Mouse (Mus musculus) cerebellum, postnatal 14 days (tissue): ENCODE measurements around the gene Gtpbp3.

Source experiments
- DNase-seq, 2 experiments: peaks; one replicate each; pipeline ENCODE4 v3.0.0; 2021; ENCODE audit warnings: mixed read lengths in 2 of 2

Gene Gtpbp3

DNA sequence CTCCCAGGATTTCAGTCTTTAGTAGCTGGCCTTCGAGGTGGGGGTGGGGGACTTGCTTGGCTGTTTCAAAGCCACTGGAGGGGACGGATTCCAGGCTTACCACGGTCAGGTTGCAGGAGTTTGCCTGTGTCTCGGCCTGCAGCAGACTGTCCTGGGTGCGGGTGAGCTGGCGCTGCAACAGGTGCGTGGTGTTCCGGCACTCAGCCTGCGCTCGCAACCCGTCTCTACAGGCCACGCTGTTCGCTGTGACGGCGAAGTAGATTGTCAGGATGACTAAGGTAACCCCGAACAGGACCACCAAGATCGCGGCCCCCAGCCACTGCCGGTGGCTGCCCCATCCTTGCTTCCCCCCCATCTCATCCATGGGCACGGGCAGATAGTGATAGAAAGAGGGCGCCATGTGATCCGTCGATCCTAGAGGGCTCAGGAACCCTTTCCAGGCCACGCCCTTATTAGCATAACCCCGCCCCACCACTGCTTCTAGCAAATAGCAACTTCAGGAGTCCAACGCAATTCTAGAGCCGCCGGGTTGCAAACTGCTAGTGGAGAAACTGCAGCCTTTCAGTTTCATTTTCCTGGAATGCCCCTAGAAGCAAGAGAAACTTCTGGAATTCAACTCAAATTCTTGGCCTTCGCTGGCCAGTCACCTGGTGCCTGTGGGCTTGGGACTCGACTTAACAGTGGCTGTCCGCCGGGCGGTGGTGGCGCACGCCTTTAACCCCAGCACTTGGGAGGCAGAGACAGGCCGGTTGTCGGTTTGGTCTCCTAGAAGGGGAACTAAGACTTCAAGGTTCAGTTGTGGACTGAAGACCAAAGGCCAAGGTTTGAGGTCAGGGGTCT is 49.3 kb downstream of the Gtpbp3 start, which contains the start of gene Bst2:
Gene Bst2, minus strand, starts transcription at position 429 of the 840 bp plus-strand sequence.
- DNase-seq: no peak

DNA sequence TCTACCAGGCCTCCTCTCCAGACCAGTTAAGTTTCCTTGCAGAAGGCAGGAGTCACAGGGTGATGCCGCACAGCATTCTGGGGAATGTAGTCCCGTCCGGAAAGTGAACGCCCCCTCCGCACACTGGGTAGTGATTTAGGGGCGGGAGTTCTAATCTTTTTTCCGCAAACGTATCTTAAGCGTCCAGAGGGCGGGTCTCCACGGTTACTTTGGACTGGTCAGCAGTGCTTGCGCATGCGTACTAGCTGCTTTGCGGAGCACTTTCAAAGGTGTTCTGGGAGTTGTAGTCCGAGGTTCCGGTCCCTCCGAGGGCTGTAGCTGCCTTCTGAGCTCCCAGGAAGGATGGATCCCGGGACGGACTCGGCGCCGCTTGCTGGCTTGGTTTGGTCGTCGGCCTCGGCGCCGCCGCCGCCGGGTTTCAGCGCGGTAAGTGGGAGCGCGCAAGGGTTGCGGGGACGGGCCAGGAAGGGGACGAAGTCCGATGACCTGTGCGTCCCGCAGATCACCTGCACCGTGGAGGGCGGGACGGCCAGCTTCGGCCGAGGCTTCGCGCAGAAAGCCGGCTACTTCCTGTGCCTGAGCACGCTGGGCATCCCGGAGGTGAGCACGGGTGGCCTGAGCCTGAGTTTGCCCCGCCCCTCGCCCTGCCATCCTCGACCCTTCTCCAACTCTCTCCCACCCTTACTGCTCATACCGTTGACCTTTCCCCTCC is 54.9 kb downstream of the Gtpbp3 start, which contains the start of gene Mvb12a:
Gene Mvb12a, plus strand, starts transcription at position 291 of the 712 bp plus-strand sequence.
- peak; percentile 96 to 97 for DNase-seq

DNA sequence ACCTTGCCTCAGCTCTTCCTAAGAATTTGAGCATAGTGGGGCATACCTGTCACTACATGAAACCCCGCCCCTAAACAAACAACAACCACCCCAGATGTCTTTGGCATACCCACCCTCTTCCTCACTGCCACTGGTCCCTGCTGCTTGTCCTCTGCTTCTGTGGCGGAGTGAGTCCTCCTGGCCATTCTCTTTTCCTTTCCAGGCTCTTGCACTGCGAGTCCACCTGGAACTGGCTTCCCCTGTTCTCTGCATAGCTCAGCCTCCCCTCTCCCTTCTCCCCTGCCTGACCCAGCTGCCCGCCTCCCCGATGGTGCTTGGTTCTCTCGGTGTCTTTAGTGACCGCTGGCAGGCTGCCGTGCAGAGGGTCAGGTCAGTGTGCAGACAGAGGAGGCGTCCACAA is 55.9 kb downstream of the Gtpbp3 start:
- no peak for DNase-seq

DNA sequence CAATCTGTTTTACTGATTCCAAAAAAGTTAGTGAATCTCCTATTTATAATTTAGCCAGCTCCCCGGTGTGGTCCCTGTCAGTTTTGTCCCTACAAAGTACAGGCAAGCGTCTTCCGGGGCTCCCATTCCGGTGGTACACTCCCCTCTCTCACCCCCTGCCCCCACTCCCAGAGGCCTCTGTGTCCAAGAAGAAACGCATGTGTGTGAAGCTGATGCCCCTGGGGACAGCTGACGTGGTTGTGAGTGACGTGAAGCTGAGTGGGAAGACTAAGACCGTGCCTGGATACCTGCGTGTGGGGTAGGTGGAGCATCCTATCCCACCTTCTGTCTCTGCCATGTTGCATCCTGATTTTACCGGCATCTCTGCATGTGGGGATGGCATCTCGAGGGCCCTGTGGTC is 57.1 kb downstream of the Gtpbp3 start:
- DNase-seq: no peak

DNA sequence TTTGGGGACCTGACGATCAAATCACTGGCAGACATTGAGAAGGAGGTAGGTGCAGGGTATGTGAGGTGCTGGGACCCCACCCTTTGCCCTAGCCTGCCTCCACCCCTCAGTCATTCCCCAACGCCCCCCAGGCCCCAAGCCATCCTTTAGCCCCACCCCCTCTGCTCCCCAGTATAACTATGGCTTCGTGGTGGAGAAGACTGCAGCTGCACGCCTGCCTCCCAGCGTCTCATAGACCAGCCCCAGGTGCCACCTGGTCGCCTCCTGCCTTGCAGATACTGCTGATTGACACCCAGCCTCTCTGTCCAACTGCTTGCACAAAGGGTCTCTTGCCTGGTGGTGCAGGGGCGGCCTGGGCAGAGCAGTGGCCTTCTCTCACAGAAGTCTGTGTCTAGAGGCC is 59.7 kb downstream of the Gtpbp3 start:
- DNase-seq: no peak
